ENCODE assay signal across 27 mouse cellular contexts in genomic region chr5:145302424-145302823, GRCm38 (mm10). TPM values are rescaled to one million over a fixed set of nuclear protein-coding genes. Genes with fewer than 3 reads are reported as not detected.
DNase-seq lines count a peak whose midpoint lies in the region; TF ChIP-seq lines count a peak whose summit lies in the region.
"Had no signal": no experiment of that assay in that cellular context is flagged by ENCODE, and none has a peak within 500 bp of the region (broad histone marks: within the 10 kb centered on the region; RNA-seq: fewer than 3 reads in every experiment).

No protein-coding gene starts in this region.

- no peaks in the 10 kb centered on the region; the same call in 1 of the 2 replicates for H3K36me3 ChIP-seq in ES-Bruce4 (ENCODE audit: control insufficient read depth, insufficient read depth, low read length, poor library complexity, severe bottlenecking)
- H3K36me3 ChIP-seq: embryonic facial prominence, embryonic 13.5 days; embryonic facial prominence, embryonic 15.5 days; G1E had no signal

- TF ChIP-seq POLR2A in ES-Bruce4 (IDR thresholded peaks at IDR 0.05; ENCODE audit: insufficient read depth, low read length) = no peak

- no peak for TF ChIP-seq EP300 in ES-Bruce4 (IDR thresholded peaks at IDR 0.05; ENCODE audit: insufficient read depth, low read depth, low read length)

- intact Hi-C loops in left cerebral cortex, postnatal 14 days (cut with DNase I) = no loop called here

- peaks cover 47% of the 10 kb centered on the region for H3K9me3 ChIP-seq in ES-Bruce4 (replicated peaks; ENCODE audit: control insufficient read depth, insufficient read depth, low read length, poor library complexity, severe bottlenecking)
- H3K9me3 ChIP-seq: embryonic facial prominence, embryonic 13.5 days; embryonic facial prominence, embryonic 15.5 days; G1E had no signal

- H3K27ac ChIP-seq in ES-Bruce4 (ENCODE audit: insufficient read depth, low read length) = peak overlapping the region; percentile 48; the same call in 1 of the 2 replicates
- H3K27ac ChIP-seq: embryonic facial prominence, embryonic 13.5 days; embryonic facial prominence, embryonic 15.5 days had no signal

- TF ChIP-seq CTCF in ES-Bruce4 (IDR thresholded peaks at IDR 0.05; ENCODE audit: low read depth, low read length) = no peak

- H3K4me3 ChIP-seq in ES-Bruce4 (ENCODE audit: low read depth, low read length) = no peak overlapping the region
- H3K4me3 ChIP-seq: embryonic facial prominence, embryonic 13.5 days; embryonic facial prominence, embryonic 15.5 days; erythroblast, embryonic 14.5 days had no signal

- H3K27me3 ChIP-seq in ES-Bruce4 (ENCODE audit: control insufficient read depth, insufficient read depth, low read length, poor library complexity, severe bottlenecking) = no peaks in the 10 kb centered on the region
- H3K27me3 ChIP-seq: embryonic facial prominence, embryonic 13.5 days; embryonic facial prominence, embryonic 15.5 days; Patski had no signal

- DNase-seq in ES-CJ7 (ENCODE audit: low read depth, low spot score) = peak; percentile 75
- DNase-seq in R1 (ENCODE audit: low read depth, low spot score) = peak; percentile 89
- no peak for DNase-seq in embryo, embryonic 11 days
- no peak for DNase-seq in layer of hippocampus, adult 18-20 months (ENCODE audit: low spot score in 2 of 2)
- no peak for DNase-seq in left cerebral cortex, postnatal 14 days (ENCODE audit: low spot score in 2 of 2)
- DNase-seq: adrenal gland, adult 8-10 months; adrenal gland, postnatal 14 days; adrenal gland, postnatal 36 days; cerebellum, adult 11-12 months; cerebellum, adult 2 months; cerebellum, adult 9-10 months; cerebellum, postnatal 10 days; cerebellum, postnatal 25 days had no signal

- no peak overlapping the region for H3K9ac ChIP-seq in ES-Bruce4 (ENCODE audit: low read depth, poor library complexity, severe bottlenecking)
- H3K9ac ChIP-seq: embryonic facial prominence, embryonic 13.5 days; embryonic facial prominence, embryonic 15.5 days had no signal

- peaks cover 2% of the 10 kb centered on the region for H3K4me1 ChIP-seq in ES-Bruce4 (ENCODE audit: control insufficient read depth, insufficient read depth, low read length)
- H3K4me1 ChIP-seq: embryonic facial prominence, embryonic 13.5 days; embryonic facial prominence, embryonic 15.5 days had no signal

RNA-seq across cellular contexts. Expression of gene Zscan25, which starts 22.1 kb away (rescaled TPM):
- 7.7 and 13.5 TPM in 2 replicates for polyA plus RNA-seq in ES-Bruce4 (2011; ENCODE audit: insufficient read depth, insufficient read length, low read depth, missing spikeins)
- 10 to 100 TPM; 19.7 to 20.1 TPM for total RNA-seq in layer of hippocampus, adult 18-20 months (2021)
- 10 to 100 TPM; 17.2 to 18.1 TPM for total RNA-seq in left cerebral cortex, postnatal 14 days (2021)

RNA-seq across cellular contexts. Expression of gene Cyp3a57, which starts 42.7 kb away (rescaled TPM):
- not detected in 2 replicates for polyA plus RNA-seq in ES-Bruce4 (2011; ENCODE audit: insufficient read depth, insufficient read length, low read depth, missing spikeins)
- not detected for total RNA-seq in layer of hippocampus, adult 18-20 months (2021)
- total RNA-seq in left cerebral cortex, postnatal 14 days (2021) = not detected
- total RNA-seq: adrenal gland, adult 18-20 months; adrenal gland, postnatal 14 days; adrenal gland, postnatal 36 days; G1E had no signal
- polyA plus RNA-seq: activated CD4-positive, CD25-positive, alpha-beta regulatory T cell, adult 4 months; C2C12; embryonic facial prominence, embryonic 11.5 days; embryonic facial prominence, embryonic 13.5 days; embryonic facial prominence, embryonic 15.5 days; erythroblast, embryonic 14.5 days; forebrain, embryonic 11.5 days; forebrain, embryonic 14.5 days; forebrain, embryonic 16.5 days; frontal cortex, adult 2 months; G1E; Patski had no signal

Comparison
In these comparisons a context has a peak if more than half of its experiments do, and no peak if none do; other contexts are left out.
1. DNase-seq: peak in ES-CJ7 (single experiment) and R1 (single experiment); none in embryo, embryonic 11 days (single experiment), layer of hippocampus, adult 18-20 months (0 of 2) and left cerebral cortex, postnatal 14 days (0 of 2).